Mouse (Mus musculus): Measurements from ENCODE around the gene Olfr750. TPM values are rescaled to one million over a fixed set of nuclear protein-coding genes. Genes with fewer than 3 reads are reported as not detected.

Gene Olfr750
- polyA plus RNA-seq (2015; fragmentation: Nextera tagmentation; extraction: Ambion mirVana) = not detected in 2 replicates

DNA sequence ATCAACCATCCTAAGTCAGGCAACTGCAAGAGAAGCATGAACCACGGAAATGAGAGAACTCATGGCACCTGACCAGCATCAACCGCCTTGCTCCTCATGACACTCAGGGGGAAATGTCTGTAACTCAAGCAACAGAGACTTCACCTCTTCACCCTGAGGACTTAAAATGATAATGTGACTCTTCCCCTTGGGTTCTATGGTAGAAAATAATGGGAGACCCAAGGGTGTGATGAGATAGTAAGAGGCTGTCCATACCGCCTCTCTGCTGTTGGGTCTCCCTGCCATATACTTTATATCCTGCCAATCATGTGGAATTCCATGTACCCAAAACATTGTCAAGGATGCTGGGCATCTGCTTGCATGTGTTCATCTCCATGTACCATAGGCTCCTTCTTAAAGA, at the start of gene Olfr750:
Gene Olfr750 (minus strand): TSS at position 101 of the 400 bp plus-strand sequence.
- Histone ChIP-seq H3K9ac (ENCODE audit: low read length) (no peak within 1 kb of the TSS), H3K36me3 (ENCODE audit: control insufficient read depth, insufficient read depth, low read length) (no peaks in the 10 kb centered on the region), H3K27me3 (ENCODE audit: control insufficient read depth, insufficient read depth, low read depth, low read length) (no peaks in the 10 kb centered on the region), H3K9me3 (ENCODE audit: control insufficient read depth, low read length) (no peaks in the 10 kb centered on the region), H3K27ac (ENCODE audit: low read length) (no peak within 1 kb of the TSS), H3K4me2 (ENCODE audit: low read depth, low read length) (no peak within 1 kb of the TSS), H3K4me3 (ENCODE audit: low read length) (no peak within 1 kb of the TSS), H3K4me1 (replicated peaks; ENCODE audit: control insufficient read depth, insufficient read depth, low read length) (no peaks in the 10 kb centered on the region)
- ATAC-seq (ENCODE audit: low read depth) = no peak
- 88% methylated on average over 3 of the region's 3 CpGs for WGBS

DNA sequence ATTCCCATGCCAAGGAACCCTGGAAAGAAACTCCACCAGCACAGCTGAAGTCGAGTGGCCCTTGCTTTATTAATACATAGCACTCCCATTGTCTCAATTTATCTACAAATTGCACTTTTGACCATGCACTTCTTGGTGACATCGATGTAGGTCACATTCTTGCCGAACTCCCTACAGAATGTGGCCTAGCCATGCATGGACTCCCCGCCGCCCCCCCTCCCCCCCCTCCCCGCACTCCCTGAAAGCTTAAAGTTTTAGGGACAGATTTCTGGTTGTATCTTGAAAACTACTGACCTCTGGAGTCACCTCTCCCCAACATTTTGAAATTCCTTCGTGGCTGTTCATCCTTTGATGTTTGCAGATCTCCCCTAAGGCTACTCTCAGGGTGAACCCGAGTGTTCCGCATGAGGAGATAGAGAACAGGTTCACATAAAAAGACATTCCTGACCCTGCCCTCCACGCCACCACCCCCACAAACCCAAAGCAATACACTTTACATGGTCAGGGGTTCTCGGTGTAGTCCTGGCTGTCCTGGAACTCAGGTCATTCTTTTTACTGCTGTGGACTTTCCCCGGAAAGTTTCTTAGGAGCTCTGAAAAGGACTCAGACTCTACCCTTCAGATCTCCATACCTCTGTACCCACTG, 39.8 kb upstream of the Olfr750 start, which contains the start of gene Eddm3b:
Gene Eddm3b (plus strand): TSS at position 511 of the 645 bp plus-strand sequence.
- Histone ChIP-seq H3K4me1 (replicated peaks; ENCODE audit: control insufficient read depth, insufficient read depth, low read length) (0 out of 2 replicates have a peak, but pooled peaks cover 2% of the 10 kb centered on the region), H3K9me3 (ENCODE audit: control insufficient read depth, low read length) (no peaks in the 10 kb centered on the region), H3K4me3 (ENCODE audit: low read length) (no peak within 1 kb of the TSS), H3K27ac (ENCODE audit: low read length) (no peak within 1 kb of the TSS), H3K4me2 (ENCODE audit: low read depth, low read length) (no peak within 1 kb of the TSS), H3K36me3 (ENCODE audit: control insufficient read depth, insufficient read depth, low read length) (no peaks in the 10 kb centered on the region), H3K27me3 (ENCODE audit: control insufficient read depth, insufficient read depth, low read depth, low read length) (no peaks in the 10 kb centered on the region), H3K9ac (ENCODE audit: low read length) (no peak within 1 kb of the TSS)
- ATAC-seq (ENCODE audit: low read depth) = no peak
- WGBS = 40% methylated on average over 12 of the region's 12 CpGs

- no peaks in the 10 kb centered on the region for H3K36me3 ChIP-seq (ENCODE audit: control insufficient read depth, insufficient read depth, low read length)
- 43% methylated on average over 9 of the region's 9 CpGs for WGBS
- 0 out of 2 replicates have a peak, but pooled peaks cover 2% of the 10 kb centered on the region for H3K4me1 ChIP-seq (replicated peaks; ENCODE audit: control insufficient read depth, insufficient read depth, low read length)
- H3K9me3 ChIP-seq (ENCODE audit: control insufficient read depth, low read length) = no peaks in the 10 kb centered on the region
- ATAC-seq (ENCODE audit: low read depth) = no peak
- no peak overlapping the region for H3K9ac ChIP-seq (ENCODE audit: low read length)
- no peak overlapping the region for H3K27ac ChIP-seq (ENCODE audit: low read length)
- H3K27me3 ChIP-seq (ENCODE audit: control insufficient read depth, insufficient read depth, low read depth, low read length) = no peaks in the 10 kb centered on the region
- H3K4me2 ChIP-seq (ENCODE audit: low read depth, low read length) = no peak overlapping the region
- no peak overlapping the region for H3K4me3 ChIP-seq (ENCODE audit: low read length)
Observed at GRCm38 (mm10) chr14:51113476-51113875, 39.2 kb upstream of the Olfr750 start.

DNA sequence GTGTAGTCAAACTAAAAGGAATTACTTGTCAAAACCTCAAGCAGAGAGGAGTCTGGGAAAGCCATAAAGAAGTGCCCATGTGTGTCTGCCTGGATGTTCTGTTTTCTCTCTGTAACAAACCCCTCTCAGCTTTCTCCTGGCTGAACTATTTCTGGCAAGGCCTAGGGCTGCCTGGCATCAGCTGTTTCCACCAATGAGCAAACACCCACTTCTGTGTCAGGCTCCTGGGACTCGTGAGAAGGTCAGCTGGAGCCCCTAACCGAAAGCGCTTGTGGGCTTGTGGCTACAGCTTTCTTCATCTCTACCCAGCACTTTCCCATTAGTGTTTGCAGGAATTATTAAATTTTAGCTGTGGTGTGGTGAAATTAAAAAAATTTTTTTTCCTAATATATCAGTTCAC, 37.7 kb upstream of the Olfr750 start:
- Histone ChIP-seq H3K36me3 (ENCODE audit: control insufficient read depth, insufficient read depth, low read length) (no peaks in the 10 kb centered on the region), H3K4me2 (ENCODE audit: low read depth, low read length) (no peak overlapping the region), H3K4me3 (ENCODE audit: low read length) (no peak overlapping the region), H3K27me3 (ENCODE audit: control insufficient read depth, insufficient read depth, low read depth, low read length) (no peaks in the 10 kb centered on the region), H3K9me3 (ENCODE audit: control insufficient read depth, low read length) (no peaks in the 10 kb centered on the region), H3K4me1 (replicated peaks; ENCODE audit: control insufficient read depth, insufficient read depth, low read length) (0 out of 2 replicates have a peak, but pooled peaks cover 2% of the 10 kb centered on the region), H3K27ac (ENCODE audit: low read length) (no peak overlapping the region), H3K9ac (ENCODE audit: low read length) (no peak overlapping the region)
- 54% methylated on average over 3 of the region's 3 CpGs for WGBS
- no peak for ATAC-seq (ENCODE audit: low read depth)

DNA sequence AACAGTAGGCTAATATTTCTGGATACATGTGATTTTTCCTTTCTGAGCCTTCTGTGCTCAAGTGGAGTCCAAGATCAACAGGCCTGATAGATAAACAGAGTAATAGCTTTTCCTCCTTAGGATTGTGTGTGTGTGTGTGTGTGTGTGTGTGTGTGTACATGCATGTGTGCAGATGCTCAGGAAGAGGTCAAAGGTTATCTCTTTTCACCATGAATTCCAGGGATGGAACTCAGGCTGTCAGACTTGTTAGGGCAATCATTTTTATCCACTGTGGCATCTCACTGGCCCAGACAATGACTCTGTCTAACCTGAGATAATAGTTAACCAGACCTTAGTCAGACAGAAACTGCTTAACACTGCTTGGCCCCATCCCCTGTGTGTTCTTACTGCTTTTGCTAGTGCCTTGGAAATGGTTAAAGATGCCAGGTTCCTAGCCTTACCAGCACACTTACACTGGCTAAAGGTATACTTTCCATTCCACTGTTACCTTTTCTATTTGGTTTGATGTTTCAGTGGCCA, 32.3 kb upstream of the Olfr750 start:
- H3K27ac ChIP-seq (ENCODE audit: low read length) = no peak overlapping the region
- no peaks in the 10 kb centered on the region for H3K9me3 ChIP-seq (ENCODE audit: control insufficient read depth, low read length)
- ATAC-seq (ENCODE audit: low read depth) = no peak
- H3K4me3 ChIP-seq (ENCODE audit: low read length) = no peak overlapping the region
- no peaks in the 10 kb centered on the region for H3K27me3 ChIP-seq (ENCODE audit: control insufficient read depth, insufficient read depth, low read depth, low read length)
- peaks cover 3% of the 10 kb centered on the region; the same call in 1 of the 2 replicates for H3K36me3 ChIP-seq (ENCODE audit: control insufficient read depth, insufficient read depth, low read length)
- no peaks in the 10 kb centered on the region for H3K4me1 ChIP-seq (replicated peaks; ENCODE audit: control insufficient read depth, insufficient read depth, low read length)
- H3K9ac ChIP-seq (ENCODE audit: low read length) = no peak overlapping the region
- H3K4me2 ChIP-seq (ENCODE audit: low read depth, low read length) = no peak overlapping the region

DNA sequence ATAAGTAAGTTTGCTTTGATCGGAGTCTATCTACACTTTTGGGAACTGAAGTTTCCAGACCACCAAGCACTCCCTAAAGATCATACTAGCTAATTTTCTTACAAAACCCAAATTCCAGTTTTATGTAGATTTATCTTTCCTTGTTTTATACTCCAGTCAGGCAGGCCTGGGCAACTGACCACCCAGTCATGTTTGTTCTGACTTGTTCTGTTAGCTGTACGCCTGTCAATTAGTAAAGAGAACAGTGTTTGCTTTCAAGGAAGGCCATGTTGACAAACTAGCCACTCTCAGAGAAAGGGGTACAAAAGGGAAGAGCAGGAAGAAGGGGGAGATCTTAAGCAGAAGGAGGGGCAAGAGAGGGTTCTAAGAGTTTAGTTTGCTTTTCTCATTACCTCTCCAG, 30.1 kb upstream of the Olfr750 start:
- WGBS = 78% methylated on average over 2 of the region's 2 CpGs
- H3K9ac ChIP-seq (ENCODE audit: low read length) = no peak overlapping the region

DNA sequence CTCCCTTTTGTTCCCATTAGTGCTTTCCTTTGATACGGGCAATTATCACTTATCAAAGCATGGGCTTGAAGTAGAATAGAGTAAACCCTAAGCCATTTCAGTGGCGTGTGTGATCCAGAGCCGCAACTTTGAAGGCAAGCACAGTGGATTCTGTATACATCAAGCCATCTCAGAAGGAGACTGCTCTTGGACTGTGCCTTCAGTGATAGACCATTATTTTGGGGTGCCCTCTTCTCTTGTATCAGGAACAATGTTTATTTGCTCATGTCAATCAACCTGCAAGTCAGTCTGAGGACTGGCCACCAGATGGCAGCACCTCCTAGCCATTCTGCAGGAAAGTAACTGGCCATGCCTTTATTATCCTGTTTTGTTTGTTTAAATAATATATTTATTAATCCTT, 29.0 kb upstream of the Olfr750 start:
- Histone ChIP-seq H3K27me3 (ENCODE audit: control insufficient read depth, insufficient read depth, low read depth, low read length) (no peaks in the 10 kb centered on the region), H3K4me2 (ENCODE audit: low read depth, low read length) (no peak overlapping the region), H3K4me3 (ENCODE audit: low read length) (no peak overlapping the region), H3K9ac (ENCODE audit: low read length) (no peak overlapping the region), H3K36me3 (ENCODE audit: control insufficient read depth, insufficient read depth, low read length) (peaks cover 3% of the 10 kb centered on the region; the same call in 1 of the 2 replicates), H3K27ac (ENCODE audit: low read length) (no peak overlapping the region), H3K9me3 (ENCODE audit: control insufficient read depth, low read length) (no peaks in the 10 kb centered on the region), H3K4me1 (replicated peaks; ENCODE audit: control insufficient read depth, insufficient read depth, low read length) (no peaks in the 10 kb centered on the region)
- no peak for ATAC-seq (ENCODE audit: low read depth)
- 48% methylated on average over 3 of the region's 3 CpGs for WGBS

More for the DNA sequence above, 30.1 kb upstream of the Olfr750 start:
- Histone ChIP-seq H3K4me2 (ENCODE audit: low read depth, low read length) (no peak overlapping the region), H3K4me1 (replicated peaks; ENCODE audit: control insufficient read depth, insufficient read depth, low read length) (no peaks in the 10 kb centered on the region), H3K27me3 (ENCODE audit: control insufficient read depth, insufficient read depth, low read depth, low read length) (no peaks in the 10 kb centered on the region), H3K27ac (ENCODE audit: low read length) (no peak overlapping the region), H3K4me3 (ENCODE audit: low read length) (no peak overlapping the region), H3K9me3 (ENCODE audit: control insufficient read depth, low read length) (no peaks in the 10 kb centered on the region), H3K36me3 (ENCODE audit: control insufficient read depth, insufficient read depth, low read length) (peaks cover 3% of the 10 kb centered on the region; the same call in 1 of the 2 replicates)
- ATAC-seq (ENCODE audit: low read depth) = no peak

GRCm38 (mm10) chr14:51101284-51101683, 27.0 kb upstream of the Olfr750 start:
- no peaks in the 10 kb centered on the region for H3K9me3 ChIP-seq (ENCODE audit: control insufficient read depth, low read length)
- 63% methylated on average over 9 of the region's 9 CpGs for WGBS
- H3K4me1 ChIP-seq (replicated peaks; ENCODE audit: control insufficient read depth, insufficient read depth, low read length) = no peaks in the 10 kb centered on the region
- H3K9ac ChIP-seq (ENCODE audit: low read length) = no peak overlapping the region
- H3K4me2 ChIP-seq (ENCODE audit: low read depth, low read length) = no peak overlapping the region
- ATAC-seq (ENCODE audit: low read depth) = no peak
- no peak overlapping the region for H3K4me3 ChIP-seq (ENCODE audit: low read length)
- no peak overlapping the region for H3K27ac ChIP-seq (ENCODE audit: low read length)
- H3K27me3 ChIP-seq (ENCODE audit: control insufficient read depth, insufficient read depth, low read depth, low read length) = no peaks in the 10 kb centered on the region
- H3K36me3 ChIP-seq (ENCODE audit: control insufficient read depth, insufficient read depth, low read length) = peaks cover 3% of the 10 kb centered on the region; the same call in 1 of the 2 replicates

- Histone ChIP-seq H3K9me3 (ENCODE audit: control insufficient read depth, low read length) (no peaks in the 10 kb centered on the region), H3K4me3 (ENCODE audit: low read length) (no peak overlapping the region), H3K27me3 (ENCODE audit: control insufficient read depth, insufficient read depth, low read depth, low read length) (no peaks in the 10 kb centered on the region), H3K9ac (ENCODE audit: low read length) (no peak overlapping the region), H3K27ac (ENCODE audit: low read length) (no peak overlapping the region), H3K36me3 (ENCODE audit: control insufficient read depth, insufficient read depth, low read length) (no peaks in the 10 kb centered on the region), H3K4me2 (ENCODE audit: low read depth, low read length) (no peak overlapping the region), H3K4me1 (replicated peaks; ENCODE audit: control insufficient read depth, insufficient read depth, low read length) (peaks cover 7% of the 10 kb centered on the region)
- no peak for ATAC-seq (ENCODE audit: low read depth)
- WGBS = 89% methylated on average over 11 of the region's 11 CpGs
Observed at GRCm38 (mm10) chr14:51098921-51099320, 24.7 kb upstream of the Olfr750 start.

Measured in lung, embryonic 16.5 days (tissue).